In genomic region chr11:120625152-120625775, GRCm38 (mm10) we compare ENCODE assay signal across 8 mouse cellular contexts. TPM values are rescaled to one million over a fixed set of nuclear protein-coding genes. Genes with fewer than 3 reads are reported as not detected.
A peak's percentile ranks its signal among the peaks of the same experiment; 100 is the strongest.
DNase-seq lines count a peak whose midpoint lies in the region; ATAC-seq and TF ChIP-seq lines count a peak whose summit lies in the region.

Gene Sirt7, minus strand, starts transcription at chr11:120625240.

- WGBS in kidney, adult 2 months: 8% methylated on average over 5 of the region's 5 CpGs
- 21% methylated on average over 5 of the region's 5 CpGs for WGBS in hindbrain, embryonic 15.5 days
- 12% methylated on average over 5 of the region's 5 CpGs for WGBS in liver, embryonic 15.5 days (ENCODE audit: insufficient replicate concordance)

- no peaks in the 10 kb centered on the region for H3K9me3 ChIP-seq in G1E (replicated peaks)
- H3K9me3 ChIP-seq in hindbrain, embryonic 15.5 days: no peaks in the 10 kb centered on the region
- no peaks in the 10 kb centered on the region for H3K9me3 ChIP-seq in liver, embryonic 15.5 days (replicated peaks)

- DNase-seq in kidney, adult 2 months: no peak
- DNase-seq in kidney, postnatal 36 days: no peak
- DNase-seq in G1E (ENCODE audit: low spot score) (no peak), MN1 (ENCODE audit: low spot score) (no peak)
- DNase-seq in gastrocnemius, adult 18-20 months (ENCODE audit: low spot score): no peak

- peak within 1 kb of the TSS; percentile 66 for H3K27ac ChIP-seq in kidney, adult 2 months (ENCODE audit: insufficient read depth, low read depth, low read length)
- peak within 1 kb of the TSS; percentile 24 for H3K27ac ChIP-seq in embryonic fibroblast, embryonic 13.5 days (ENCODE audit: insufficient read depth, low read length)
- peak within 1 kb of the TSS; percentile 86 for H3K27ac ChIP-seq in hindbrain, embryonic 15.5 days (replicated peaks)
- peak within 1 kb of the TSS; percentile 96 for H3K27ac ChIP-seq in liver, embryonic 15.5 days (replicated peaks)

- peaks cover 25% of the 10 kb centered on the region for H3K4me1 ChIP-seq in kidney, adult 2 months (ENCODE audit: control insufficient read depth, insufficient read depth, low read length)
- H3K4me1 ChIP-seq in G1E (ENCODE audit: insufficient read depth, low read depth, low read length): peaks cover 81% of the 10 kb centered on the region
- H3K4me1 ChIP-seq in embryonic fibroblast, embryonic 13.5 days (ENCODE audit: control insufficient read depth, insufficient read depth, low read length): peaks cover 5% of the 10 kb centered on the region; the same call in 1 of the 2 replicates
- H3K4me1 ChIP-seq in hindbrain, embryonic 15.5 days (replicated peaks): peaks cover 34% of the 10 kb centered on the region
- peaks cover 73% of the 10 kb centered on the region for H3K4me1 ChIP-seq in liver, embryonic 15.5 days (replicated peaks)

- peaks cover 4% of the 10 kb centered on the region for H3K36me3 ChIP-seq in kidney, adult 2 months (ENCODE audit: control insufficient read depth, insufficient read depth, low read length)
- H3K36me3 ChIP-seq in G1E (replicated peaks): peaks cover 88% of the 10 kb centered on the region
- peaks cover 34% of the 10 kb centered on the region for H3K36me3 ChIP-seq in hindbrain, embryonic 15.5 days
- peaks cover 59% of the 10 kb centered on the region for H3K36me3 ChIP-seq in liver, embryonic 15.5 days (replicated peaks)

- H3K4me3 ChIP-seq in kidney, adult 2 months (ENCODE audit: insufficient read depth, low read depth, low read length): peak within 1 kb of the TSS; percentile 69
- H3K4me3 ChIP-seq in G1E (ENCODE audit: low read depth, low read length): peak within 1 kb of the TSS; percentile 98
- peak within 1 kb of the TSS; percentile 88 for H3K4me3 ChIP-seq in embryonic fibroblast, embryonic 13.5 days (ENCODE audit: insufficient read depth, low read length)
- peak within 1 kb of the TSS; percentile 95 for H3K4me3 ChIP-seq in hindbrain, embryonic 15.5 days
- peak within 1 kb of the TSS; percentile 93 for H3K4me3 ChIP-seq in liver, embryonic 15.5 days (replicated peaks)

- H3K4me2 ChIP-seq in hindbrain, embryonic 15.5 days: peak within 1 kb of the TSS; percentile 96
- peak within 1 kb of the TSS; percentile 90 for H3K4me2 ChIP-seq in liver, embryonic 15.5 days

- H3K27me3 ChIP-seq in kidney, adult 2 months (replicated peaks; ENCODE audit: control insufficient read depth, insufficient read depth, low read length): no peaks in the 10 kb centered on the region
- no peaks in the 10 kb centered on the region for H3K27me3 ChIP-seq in G1E (ENCODE audit: insufficient read depth, low read length)
- H3K27me3 ChIP-seq in hindbrain, embryonic 15.5 days: no peaks in the 10 kb centered on the region
- no peaks in the 10 kb centered on the region for H3K27me3 ChIP-seq in liver, embryonic 15.5 days

- no peak for TF ChIP-seq POLR2A in kidney, adult 2 months (IDR thresholded peaks at IDR 0.05; ENCODE audit: low read depth, low read length)
- TF ChIP-seq POLR2A in embryonic fibroblast, embryonic 13.5 days (IDR thresholded peaks at IDR 0.05; ENCODE audit: low read depth, low read length): no peak; the same call in 1 of the 2 replicates

- no peak for TF ChIP-seq CTCF in kidney, adult 2 months (conservative IDR thresholded peaks at IDR 0.05; ENCODE audit: insufficient read depth, insufficient read length, low read depth, low read length)
- TF ChIP-seq CTCF in G1E (IDR thresholded peaks at IDR 0.05; ENCODE audit: low read depth, low read length): no peak
- no peak for TF ChIP-seq CTCF in embryonic fibroblast, embryonic 13.5 days (IDR thresholded peaks at IDR 0.05; ENCODE audit: borderline replicate concordance, insufficient read depth, low read length)

- H3K9ac ChIP-seq in hindbrain, embryonic 15.5 days: peak within 1 kb of the TSS; percentile 86
- H3K9ac ChIP-seq in liver, embryonic 15.5 days: peak within 1 kb of the TSS; percentile 93

- no peak for ATAC-seq in G1E (ENCODE audit: extremely low read depth, insufficient number of reproducible peaks, low FRiP score, poor library complexity, severe bottlenecking)
- peak; percentile 23 for ATAC-seq in hindbrain, embryonic 15.5 days (ENCODE audit: low FRiP score, low read depth)
- ATAC-seq in liver, embryonic 15.5 days (ENCODE audit: insufficient read depth): no peak

RNA-seq across cellular contexts. Expression of gene Sirt7, which starts in this region (rescaled TPM):
- polyA plus RNA-seq in kidney, adult 2 months (2012; rRNA removed): 72.2 and 76.8 TPM in 2 replicates
- 28.9 and 35.3 TPM in 2 replicates for total RNA-seq in G1E (2014; fragmentation: Nextera tagmentation)
- total RNA-seq in G1E (2017): 74.5 and 96.2 TPM in 2 replicates
- polyA plus RNA-seq in G1E (2012): 169 and 256 TPM in 2 replicates
- 15.9 and 19.2 TPM in 2 replicates for polyA plus RNA-seq in embryonic fibroblast, embryonic 13.5 days (2011; ENCODE audit: insufficient read length, low read depth, missing spikeins)
- 43.4 and 45.6 TPM in 2 replicates for polyA plus RNA-seq in hindbrain, embryonic 15.5 days (2015; fragmentation: Nextera tagmentation; extraction: Ambion mirVana)
- polyA plus RNA-seq in liver, embryonic 15.5 days (2015; fragmentation: Nextera tagmentation; extraction: Ambion mirVana): 32.3 and 36.9 TPM in 2 replicates
- 1 to 10 TPM; 3.6 to 4.2 TPM for total RNA-seq in gastrocnemius, adult 18-20 months (2021)

Comparison
In these comparisons a context has a peak if more than half of its experiments do, and no peak if none do; other contexts are left out.
1. RNA of gene Sirt7 (total RNA-seq): 28.9 to 96.2 TPM in G1E; 3.6 to 4.2 TPM in gastrocnemius, adult 18-20 months; every median in the first group is over 4 times any median in the second.
2. H3K27ac ChIP-seq: peak in every context shown above with its lines; median percentile 96 in liver, embryonic 15.5 days; 86 in hindbrain, embryonic 15.5 days; 66 in kidney, adult 2 months; 24 in embryonic fibroblast, embryonic 13.5 days.
3. Peak in every context shown above with its lines, with median percentiles within 50 percentile points of each other: H3K4me3 ChIP-seq.